Mouse (Mus musculus) right cerebral cortex, postnatal 36 days (tissue): ENCODE results near the gene Repin1.

ENCODE experiments used
- DNase-seq, 2 experiments: peaks; one replicate each; pipeline ENCODE4 v3.0.0; 2022; ENCODE audit warnings: low spot score in 2 of 2, mixed read lengths in 1 of 2

Gene Repin1

DNA sequence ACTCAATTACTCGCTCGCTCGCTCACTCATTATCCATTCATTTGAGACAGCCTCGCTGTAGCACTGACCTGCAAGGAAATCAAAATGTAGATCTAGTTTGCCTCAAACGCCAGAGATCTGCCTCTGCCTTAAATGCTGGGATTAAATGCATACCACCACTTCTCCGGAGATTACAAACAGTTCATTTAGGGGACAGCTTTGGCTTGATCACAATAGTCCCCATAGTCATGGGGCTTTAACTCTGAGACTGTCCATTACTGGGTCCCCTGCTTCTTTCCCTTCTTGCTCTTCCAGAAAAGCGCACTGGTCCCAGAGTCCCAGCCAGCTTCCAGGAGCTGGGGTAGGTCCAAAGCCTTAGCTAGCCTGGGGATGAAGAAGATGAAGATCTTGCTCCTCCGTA lies 32.8 kb downstream of the Repin1 start, which contains the start of gene AI854703:
Gene AI854703, plus strand, starts transcription at position 301 of the 400 bp plus-strand sequence.
- no peak for DNase-seq

GRCm38 (mm10) chr6:48626984-48627383 lies 33.3 kb downstream of the Repin1 start:
- peak; percentile 64 to 67 for DNase-seq

- DNase-seq, result no peak
Observed at GRCm38 (mm10) chr6:48627511-48627924, 33.8 kb downstream of the Repin1 start.

GRCm38 (mm10) chr6:48628377-48628776 lies 34.7 kb downstream of the Repin1 start:
- no peak for DNase-seq

GRCm38 (mm10) chr6:48628808-48629660 lies 35.4 kb downstream of the Repin1 start:
- DNase-seq, result peak; percentile 44 to 51

DNA sequence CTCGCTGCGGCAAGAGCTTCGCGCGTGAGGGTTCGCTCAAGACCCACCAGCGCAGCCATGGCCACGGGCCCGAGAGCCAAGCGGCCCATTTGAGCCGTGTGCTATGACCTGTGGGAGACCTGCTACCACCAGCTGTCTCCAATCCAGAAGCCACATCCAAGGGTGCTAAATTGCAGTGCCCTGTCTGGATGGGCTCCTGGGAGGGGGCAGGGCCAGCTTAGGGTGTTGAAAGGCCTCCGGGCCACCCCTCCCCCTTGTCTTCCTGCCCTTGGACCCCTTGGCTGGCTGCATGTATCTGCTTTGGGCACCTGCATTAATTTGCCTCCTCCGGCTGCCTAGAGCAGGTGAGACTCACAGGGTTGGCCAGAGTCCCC lies 36.0 kb downstream of the Repin1 start:
- no peak for DNase-seq

- DNase-seq, result no peak
Observed at GRCm38 (mm10) chr6:48630831-48631230, 37.1 kb downstream of the Repin1 start.

GRCm38 (mm10) chr6:48635105-48635504 lies 41.4 kb downstream of the Repin1 start:
- DNase-seq, result no peak

DNA sequence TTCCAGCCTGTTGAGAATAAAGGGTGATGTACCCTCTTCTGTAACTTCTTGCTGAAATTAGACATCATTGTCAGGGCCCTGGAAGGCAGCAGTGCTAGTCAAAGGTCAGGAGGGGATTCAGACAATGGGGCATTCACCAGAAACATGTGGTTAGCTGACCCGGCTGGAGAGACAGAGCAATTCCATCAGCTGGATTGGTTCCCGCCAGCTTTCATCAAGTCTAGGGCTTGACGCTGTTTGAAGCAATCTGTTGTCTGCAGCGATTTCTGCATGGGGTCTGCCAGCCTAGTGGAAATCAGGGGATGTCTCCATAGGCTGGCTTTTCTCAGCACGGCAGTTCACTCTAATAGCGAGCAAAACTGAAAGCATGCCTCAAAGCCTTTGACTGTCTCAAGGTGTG lies 42.8 kb downstream of the Repin1 start:
- no peak for DNase-seq

DNA sequence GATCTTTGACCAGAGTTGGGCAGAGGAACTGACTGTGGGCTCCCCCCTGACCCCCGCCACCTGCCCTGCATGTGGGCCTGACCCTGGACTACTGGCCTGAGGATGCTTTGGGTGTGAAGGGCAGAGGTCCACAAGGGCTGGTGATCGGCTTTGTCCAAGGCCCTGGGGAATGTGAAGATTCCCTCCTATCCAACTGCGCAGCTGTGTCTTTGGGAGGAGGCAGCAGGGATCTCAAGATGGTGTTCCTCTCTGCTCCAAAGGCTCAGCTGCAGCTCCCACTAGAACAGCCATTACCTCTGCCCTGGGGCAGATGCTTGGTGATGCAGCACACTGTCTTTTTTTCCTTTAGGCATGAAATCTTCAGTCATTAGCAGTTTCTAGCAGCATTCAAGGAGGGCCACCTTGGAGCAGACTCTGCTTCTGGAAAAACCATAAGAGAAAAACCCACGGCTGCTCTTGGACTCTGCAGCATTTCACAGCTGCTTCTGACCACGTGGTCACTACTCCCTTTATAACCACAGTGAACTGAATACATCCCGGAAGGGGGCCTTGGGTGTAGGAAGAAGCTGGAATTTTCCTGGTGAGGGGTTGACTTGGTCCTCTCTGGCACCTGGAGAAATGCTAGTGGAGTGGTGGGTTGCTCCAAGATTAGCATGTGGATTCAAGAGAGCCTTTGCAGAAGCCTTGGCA lies 44.3 kb downstream of the Repin1 start:
- DNase-seq, result no peak

- DNase-seq, result no peak
Observed at GRCm38 (mm10) chr6:48638553-48638952, 44.9 kb downstream of the Repin1 start.

DNA sequence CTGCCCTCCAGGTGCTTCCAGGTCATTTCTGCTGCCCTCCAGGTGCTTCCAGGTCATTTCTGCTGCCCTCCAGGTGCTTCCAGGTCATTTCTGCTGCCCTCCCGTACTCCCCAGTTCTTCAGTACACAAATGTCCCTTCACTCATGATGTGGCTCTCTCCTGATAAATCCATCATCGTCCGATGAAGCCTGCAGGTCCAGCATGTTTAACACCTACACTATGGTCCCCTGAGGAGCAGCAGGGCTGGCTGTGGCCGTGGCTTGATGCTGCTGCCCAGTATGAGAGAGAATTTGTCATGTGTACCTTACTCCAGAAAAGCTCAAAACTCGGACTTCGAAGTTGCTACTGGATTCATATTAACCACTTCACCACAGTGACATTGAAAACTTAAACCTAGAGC lies 47.7 kb downstream of the Repin1 start:
- DNase-seq, result no peak

DNA sequence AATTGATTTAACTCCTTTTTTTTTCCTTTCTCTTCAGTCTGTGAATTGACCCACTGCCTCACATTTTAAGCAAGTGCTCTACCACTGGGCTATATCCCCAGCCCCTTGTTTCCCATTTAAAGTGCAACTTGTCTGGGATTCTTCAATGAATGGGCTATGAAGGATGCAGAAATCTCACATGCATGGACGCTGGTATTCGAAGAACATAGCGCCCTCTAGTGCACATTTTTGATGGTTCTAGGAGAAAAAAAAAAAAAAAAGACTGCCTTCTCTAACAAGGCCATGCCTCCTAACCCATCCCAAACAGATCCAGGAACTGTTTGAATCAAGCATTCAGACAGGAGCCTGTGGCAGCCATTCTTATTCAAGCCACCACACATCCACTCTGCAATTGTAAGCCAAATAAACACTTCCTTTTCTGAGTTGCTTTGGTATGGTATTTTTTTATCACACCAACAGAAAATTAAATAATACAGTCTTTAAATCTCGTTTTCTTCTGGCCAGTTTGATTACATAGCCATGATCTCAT lies 49.1 kb downstream of the Repin1 start:
- DNase-seq, result no peak

DNA sequence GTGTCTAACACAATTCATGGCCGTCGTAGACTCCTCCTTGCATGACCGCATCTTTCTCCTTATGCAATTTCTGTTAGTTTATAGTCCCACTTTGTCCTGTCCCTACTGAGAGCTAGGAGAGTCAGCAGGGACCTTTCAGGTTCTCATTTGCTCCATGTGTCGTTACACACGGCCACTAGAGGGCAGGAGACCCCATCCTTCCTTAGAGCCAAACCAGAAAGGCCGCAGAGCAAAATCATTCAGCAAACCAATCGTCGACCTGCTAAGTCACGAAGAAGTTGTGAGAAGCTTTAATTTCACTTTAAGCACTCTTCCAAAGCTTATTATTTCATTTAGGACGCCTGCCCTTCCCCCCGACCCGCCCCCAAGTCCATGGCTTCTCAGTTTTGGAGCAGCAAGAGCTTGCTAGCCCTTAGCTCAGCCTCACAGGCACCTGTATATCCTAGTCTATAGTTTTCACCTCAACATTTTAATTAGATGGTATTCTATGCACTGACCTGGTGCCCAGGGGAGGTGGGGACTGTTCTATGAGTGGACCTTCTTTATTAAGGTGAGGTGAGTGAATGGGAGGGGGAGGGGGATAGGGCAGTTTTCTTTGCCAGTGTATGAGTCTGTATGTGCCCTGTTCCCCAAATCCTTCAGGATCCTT lies 52.1 kb downstream of the Repin1 start:
- DNase-seq, result no peak

GRCm38 (mm10) chr6:48646309-48646690 lies 52.6 kb downstream of the Repin1 start:
- DNase-seq, result no peak

DNA sequence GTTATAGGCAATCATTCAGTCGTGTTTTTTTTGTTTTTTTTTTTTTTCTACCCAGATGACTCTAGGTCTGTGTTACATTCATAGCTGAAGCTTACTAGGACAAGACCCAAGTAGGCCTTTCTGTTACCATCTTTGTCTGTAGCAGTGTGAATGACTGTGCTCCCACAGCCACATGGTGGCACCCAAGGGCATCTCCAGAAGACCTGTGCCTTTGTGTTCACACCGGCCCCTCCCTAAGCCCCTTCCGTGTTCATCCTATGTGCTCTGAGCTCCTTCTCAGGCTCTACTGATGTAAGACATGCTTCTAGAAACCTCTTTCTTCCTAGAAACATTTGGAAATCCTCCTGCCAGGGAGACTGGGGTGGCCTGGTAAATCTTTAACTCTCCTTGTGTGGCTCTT lies 53.3 kb downstream of the Repin1 start, which contains the start of gene Gimap8:
Gene Gimap8, plus strand, starts transcription at position 240 of the 400 bp plus-strand sequence.
- no peak for DNase-seq

GRCm38 (mm10) chr6:48647611-48648010 lies 53.9 kb downstream of the Repin1 start:
- DNase-seq, result no peak
